Mouse (Mus musculus) B cell, adult 2 months (primary cell): ENCODE results near the gene Mmel1.

Experiments
- DNase-seq, 2 experiments: peaks; one replicate each; pipeline ENCODE4 v3.0.0; 2022

Gene Mmel1

GRCm38 (mm10) chr4:154869440-154869839, at the start of gene Mmel1:
TSS of gene Mmel1 (plus strand) at chr4:154869585.
- no peak for DNase-seq

- DNase-seq = peak; percentile 35 to 37
Observed at GRCm38 (mm10) chr4:154825662-154826061, 43.7 kb upstream of the Mmel1 start.

GRCm38 (mm10) chr4:154826224-154826623, 43.2 kb upstream of the Mmel1 start:
- no peak for DNase-seq

- no peak for DNase-seq
Observed at GRCm38 (mm10) chr4:154827181-154827580, 42.2 kb upstream of the Mmel1 start.

GRCm38 (mm10) chr4:154827861-154828610, 41.3 kb upstream of the Mmel1 start:
- no peak for DNase-seq

GRCm38 (mm10) chr4:154831915-154832573, 37.3 kb upstream of the Mmel1 start:
- no peak for DNase-seq

GRCm38 (mm10) chr4:154836183-154836915, 33.0 kb upstream of the Mmel1 start:
- DNase-seq = no peak

- peak; percentile 67 to 68 for DNase-seq
Observed at GRCm38 (mm10) chr4:154837170-154837569, 32.2 kb upstream of the Mmel1 start, which contains the start of gene Ttc34. TSS of gene Ttc34 (plus strand) at chr4:154837459.

GRCm38 (mm10) chr4:154838741-154839140, 30.6 kb upstream of the Mmel1 start:
- no peak for DNase-seq

GRCm38 (mm10) chr4:154839406-154839805, 30.0 kb upstream of the Mmel1 start:
- DNase-seq = no peak

- no peak for DNase-seq
Observed at GRCm38 (mm10) chr4:154852696-154853095, 16.7 kb upstream of the Mmel1 start.

GRCm38 (mm10) chr4:154853881-154854280, 15.5 kb upstream of the Mmel1 start:
- no peak for DNase-seq

GRCm38 (mm10) chr4:154854676-154855345, 14.6 kb upstream of the Mmel1 start:
- peak in 1 of 2 experiments; percentile 27 for DNase-seq

- DNase-seq = peak; percentile 40 to 43
Observed at GRCm38 (mm10) chr4:154855721-154856479, 13.5 kb upstream of the Mmel1 start.

GRCm38 (mm10) chr4:154856480-154856837, 12.9 kb upstream of the Mmel1 start:
- DNase-seq = no peak

GRCm38 (mm10) chr4:154856882-154857281, 12.5 kb upstream of the Mmel1 start:
- DNase-seq = no peak

GRCm38 (mm10) chr4:154857366-154858240, 11.8 kb upstream of the Mmel1 start:
- DNase-seq = no peak

- no peak for DNase-seq
Observed at GRCm38 (mm10) chr4:154858601-154859000, 10.8 kb upstream of the Mmel1 start.

- DNase-seq = no peak
Observed at GRCm38 (mm10) chr4:154861967-154862366, 7.4 kb upstream of the Mmel1 start.

- no peak for DNase-seq
Observed at GRCm38 (mm10) chr4:154863436-154863935, 5.9 kb upstream of the Mmel1 start.

GRCm38 (mm10) chr4:154864271-154864771, 5.1 kb upstream of the Mmel1 start:
- DNase-seq = peak; percentile 86 to 88
